Mouse (Mus musculus): ENCODE measurements around the gene Olfr68.
"Not testable (repeated sequence)": the region's sequence is repeated elsewhere in the genome, so short reads cannot be mapped to it uniquely, and the experiment has no call there.

Gene Olfr68

DNA sequence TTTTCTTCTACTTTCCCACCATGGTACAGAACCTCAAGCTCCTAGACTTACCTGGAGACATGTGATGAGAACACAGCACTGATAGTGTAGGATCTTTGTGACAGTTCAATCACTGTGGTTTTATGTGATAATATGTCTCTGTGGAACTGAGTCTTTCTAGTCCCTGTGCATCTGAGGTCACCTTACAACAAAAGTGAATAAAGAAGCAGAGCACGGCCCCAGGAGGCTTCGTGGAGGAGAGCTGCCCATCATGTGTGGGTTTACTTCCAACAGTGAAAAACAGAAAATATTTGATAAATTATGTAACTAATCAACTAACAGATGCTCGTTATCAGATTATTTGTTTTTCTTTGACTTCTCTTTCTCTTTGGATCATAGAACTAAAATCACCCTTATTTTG, at the start of gene Olfr68:
Gene Olfr68 (minus strand): TSS at position 101 of the 400 bp plus-strand sequence.
- no peak within 1 kb of the TSS for H3K4me3 ChIP-seq (replicated peaks; ENCODE audit: low read length)
- H3K27me3 ChIP-seq (ENCODE audit: insufficient read depth, low read length): no peaks in the 10 kb centered on the region
- H3K4me1 ChIP-seq (replicated peaks; ENCODE audit: low read depth, low read length): no peaks in the 10 kb centered on the region
- H3K9me3 ChIP-seq (ENCODE audit: low read length): no peaks in the 10 kb centered on the region
- TF ChIP-seq CTCF (conservative IDR thresholded peaks at IDR 0.05; ENCODE audit: low read length): no peak
- TF ChIP-seq POU5F1 (IDR thresholded peaks at IDR 0.05; ENCODE audit: borderline replicate concordance, low read length): no peak
- TF ChIP-seq NANOG (IDR thresholded peaks at IDR 0.05; ENCODE audit: borderline replicate concordance, low read length): no peak
- no peaks in the 10 kb centered on the region for H3K36me3 ChIP-seq (ENCODE audit: insufficient read depth, low read length)

DNA sequence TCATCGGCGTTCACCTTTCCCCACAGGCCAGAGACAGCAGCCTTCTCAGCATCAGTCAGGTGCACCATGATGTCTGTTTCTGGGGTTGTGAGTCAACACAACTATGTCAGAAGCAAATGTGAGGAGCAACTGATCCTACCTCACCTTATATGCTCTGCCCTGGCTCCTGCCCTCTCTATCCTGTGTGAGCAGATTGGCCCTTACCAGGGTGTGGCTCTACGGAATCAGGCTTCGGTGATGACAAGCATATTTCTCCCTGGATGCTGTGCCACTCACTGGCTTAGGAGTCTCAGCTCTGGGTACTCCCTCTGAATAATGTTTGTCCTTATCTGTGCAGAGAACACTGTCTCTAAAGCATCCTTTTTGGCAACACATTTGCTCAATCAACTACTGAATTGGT, 48.3 kb upstream of the Olfr68 start, which contains the start of gene Hbb-bs:
Gene Hbb-bs (minus strand): TSS at position 289 of the 400 bp plus-strand sequence.
- TF ChIP-seq NANOG (IDR thresholded peaks at IDR 0.05; ENCODE audit: borderline replicate concordance, low read length) (no peak), CTCF (conservative IDR thresholded peaks at IDR 0.05; ENCODE audit: low read length) (no peak), POU5F1 (IDR thresholded peaks at IDR 0.05; ENCODE audit: borderline replicate concordance, low read length) (no peak)
- Histone ChIP-seq H3K4me1 (replicated peaks; ENCODE audit: low read depth, low read length) (no peaks in the 10 kb centered on the region), H3K27me3 (ENCODE audit: insufficient read depth, low read length) (no peaks in the 10 kb centered on the region), H3K36me3 (ENCODE audit: insufficient read depth, low read length) (no peaks in the 10 kb centered on the region), H3K4me3 (replicated peaks; ENCODE audit: low read length) (no peak within 1 kb of the TSS), H3K9me3 (ENCODE audit: low read length) (no peaks in the 10 kb centered on the region)

DNA sequence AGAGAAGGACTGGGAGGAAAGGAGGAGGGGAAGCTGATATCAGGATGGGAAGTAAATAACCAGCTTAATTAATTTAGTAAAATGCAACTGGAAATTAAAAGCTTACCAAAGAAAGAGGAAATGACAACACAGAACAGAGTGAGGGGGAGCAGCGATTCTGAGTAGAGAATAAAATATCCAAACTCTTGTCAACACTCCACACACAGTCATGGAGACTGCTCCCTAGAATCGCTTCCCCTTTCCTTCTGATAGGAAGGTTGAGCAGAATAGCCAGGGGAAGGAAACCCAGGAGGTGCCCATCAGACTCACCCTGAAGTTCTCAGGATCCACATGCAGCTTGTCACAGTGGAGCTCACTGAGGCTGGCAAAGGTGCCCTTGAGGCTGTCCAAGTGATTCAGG, 47.6 kb upstream of the Olfr68 start:
- H3K9me3 ChIP-seq (ENCODE audit: low read length); H3K36me3 ChIP-seq (ENCODE audit: insufficient read depth, low read length); H3K4me1 ChIP-seq (replicated peaks; ENCODE audit: low read depth, low read length); H3K27me3 ChIP-seq (ENCODE audit: insufficient read depth, low read length); H3K4me3 ChIP-seq (replicated peaks; ENCODE audit: low read length): not testable (repeated sequence)

DNA sequence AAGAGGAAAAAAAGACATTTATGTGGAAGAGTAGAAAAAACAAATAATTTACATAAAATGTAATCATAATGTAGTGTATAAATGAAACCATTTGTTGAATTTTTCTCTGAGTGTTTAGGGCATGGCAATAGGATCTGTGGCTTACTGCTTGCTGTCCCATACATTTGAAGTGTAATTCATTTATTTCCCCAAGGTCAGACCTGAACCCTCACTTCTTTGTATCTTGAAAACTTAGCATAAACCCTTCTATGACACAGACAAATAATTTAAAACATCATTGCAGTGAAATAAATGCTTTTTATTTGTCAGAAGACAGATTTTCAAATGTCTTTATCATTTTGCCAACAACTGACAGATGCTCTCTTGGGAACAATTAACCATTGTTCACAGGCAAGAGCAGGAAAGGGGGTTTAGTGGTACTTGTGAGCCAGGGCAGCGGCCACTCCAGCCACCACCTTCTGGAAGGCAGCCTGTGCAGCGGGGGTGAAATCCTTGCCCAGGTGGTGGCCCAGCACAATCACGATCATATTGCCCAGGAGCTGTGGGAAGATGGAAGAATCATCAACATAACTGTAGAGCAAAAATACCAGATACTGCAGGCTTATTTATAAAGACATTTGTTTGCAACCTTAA, 46.9 kb upstream of the Olfr68 start:
- H3K4me3 ChIP-seq (replicated peaks; ENCODE audit: low read length): no peak overlapping the region
- H3K4me1 ChIP-seq (replicated peaks; ENCODE audit: low read depth, low read length): no peaks in the 10 kb centered on the region
- no peaks in the 10 kb centered on the region for H3K9me3 ChIP-seq (ENCODE audit: low read length)
- no peaks in the 10 kb centered on the region for H3K27me3 ChIP-seq (ENCODE audit: insufficient read depth, low read length)
- no peaks in the 10 kb centered on the region for H3K36me3 ChIP-seq (ENCODE audit: insufficient read depth, low read length)
- no peak for TF ChIP-seq POU5F1 (IDR thresholded peaks at IDR 0.05; ENCODE audit: borderline replicate concordance, low read length)
- TF ChIP-seq NANOG (IDR thresholded peaks at IDR 0.05; ENCODE audit: borderline replicate concordance, low read length): no peak
- no peak for TF ChIP-seq CTCF (conservative IDR thresholded peaks at IDR 0.05; ENCODE audit: low read length)

DNA sequence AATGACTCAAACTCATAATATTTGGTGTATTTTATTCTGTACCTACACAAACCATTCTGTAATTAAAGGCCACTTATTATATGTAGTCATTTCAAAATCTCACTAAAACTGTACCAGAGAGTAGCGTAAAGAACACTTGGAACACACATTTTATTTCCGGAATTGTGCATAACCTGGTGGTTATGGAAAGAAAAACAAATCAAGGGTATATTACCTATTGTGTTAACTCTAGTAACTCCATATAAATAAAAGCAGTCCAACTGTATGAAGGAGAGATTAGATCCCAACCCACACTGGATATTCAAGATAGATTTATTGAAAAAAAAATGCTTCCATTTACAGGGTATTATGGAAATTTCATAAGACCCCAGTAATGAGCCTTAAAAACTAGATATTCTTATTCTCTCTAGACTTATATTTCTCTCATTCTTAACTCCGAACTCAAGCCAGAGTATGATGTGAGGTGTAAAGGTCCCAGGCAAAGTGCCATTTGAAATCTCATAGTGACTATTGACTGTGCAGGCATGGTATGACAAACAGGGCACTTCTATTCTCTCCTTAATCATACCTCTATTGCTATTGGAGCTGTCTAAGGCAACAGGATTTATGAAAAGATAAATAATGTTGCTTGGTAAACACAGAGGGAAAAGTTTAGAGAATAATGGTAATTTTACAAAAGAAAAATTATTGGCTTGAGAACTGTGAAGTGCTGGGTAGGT, 46.2 kb upstream of the Olfr68 start:
- H3K4me1 ChIP-seq (replicated peaks; ENCODE audit: low read depth, low read length): no peaks in the 10 kb centered on the region
- no peak for TF ChIP-seq NANOG (IDR thresholded peaks at IDR 0.05; ENCODE audit: borderline replicate concordance, low read length)
- H3K27me3 ChIP-seq (ENCODE audit: insufficient read depth, low read length): no peaks in the 10 kb centered on the region
- no peaks in the 10 kb centered on the region for H3K36me3 ChIP-seq (ENCODE audit: insufficient read depth, low read length)
- H3K4me3 ChIP-seq (replicated peaks; ENCODE audit: low read length): no peak overlapping the region
- no peaks in the 10 kb centered on the region for H3K9me3 ChIP-seq (ENCODE audit: low read length)

DNA sequence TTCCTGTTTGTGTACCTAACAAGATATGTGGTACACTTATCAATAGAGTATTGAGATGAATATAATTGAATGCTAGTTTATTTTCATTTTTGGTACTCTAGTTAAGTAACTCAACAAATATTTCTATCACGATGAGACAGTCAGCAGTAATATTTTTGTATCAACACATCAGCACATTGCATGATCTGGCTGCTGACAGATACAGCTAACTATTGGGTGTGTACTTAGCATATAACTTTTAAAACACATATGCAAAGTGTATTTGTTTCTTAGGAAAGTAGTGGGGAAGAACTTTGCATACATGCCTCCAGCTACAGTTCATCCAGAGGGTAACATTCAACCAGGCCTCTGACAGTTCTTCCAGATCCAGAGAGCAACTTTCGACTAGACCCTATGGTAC, 45.1 kb upstream of the Olfr68 start:
- Histone ChIP-seq H3K36me3 (ENCODE audit: insufficient read depth, low read length) (no peaks in the 10 kb centered on the region), H3K27me3 (ENCODE audit: insufficient read depth, low read length) (no peaks in the 10 kb centered on the region), H3K4me1 (replicated peaks; ENCODE audit: low read depth, low read length) (no peaks in the 10 kb centered on the region), H3K9me3 (ENCODE audit: low read length) (no peaks in the 10 kb centered on the region), H3K4me3 (replicated peaks; ENCODE audit: low read length) (no peak overlapping the region)
- TF ChIP-seq NANOG (IDR thresholded peaks at IDR 0.05; ENCODE audit: borderline replicate concordance, low read length) (no peak), POU5F1 (IDR thresholded peaks at IDR 0.05; ENCODE audit: borderline replicate concordance, low read length) (no peak), CTCF (conservative IDR thresholded peaks at IDR 0.05; ENCODE audit: low read length) (no peak)

DNA sequence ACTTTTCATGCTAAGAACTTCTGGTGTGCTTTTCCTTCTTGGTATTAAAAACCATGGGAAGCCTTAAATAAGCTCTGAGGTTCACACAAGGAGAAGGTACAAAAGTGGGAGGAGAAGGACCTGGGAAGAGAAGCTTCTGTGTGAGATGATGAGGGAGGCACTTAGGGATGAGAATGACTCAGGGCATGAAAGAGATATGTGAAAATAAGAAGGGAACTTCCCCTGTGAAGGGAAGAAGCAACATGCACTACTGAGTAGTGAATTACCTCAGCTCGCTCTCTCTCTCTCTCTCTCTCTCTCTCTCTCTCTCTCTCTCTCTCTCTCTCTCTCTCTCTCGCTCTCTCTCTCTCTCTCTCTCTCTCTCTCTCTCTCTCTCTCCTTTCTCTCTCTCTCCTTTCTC, 35.6 kb upstream of the Olfr68 start:
- H3K4me1 ChIP-seq (replicated peaks; ENCODE audit: low read depth, low read length); H3K4me3 ChIP-seq (replicated peaks; ENCODE audit: low read length); H3K27me3 ChIP-seq (ENCODE audit: insufficient read depth, low read length); H3K9me3 ChIP-seq (ENCODE audit: low read length); H3K36me3 ChIP-seq (ENCODE audit: insufficient read depth, low read length): not testable (repeated sequence)

DNA sequence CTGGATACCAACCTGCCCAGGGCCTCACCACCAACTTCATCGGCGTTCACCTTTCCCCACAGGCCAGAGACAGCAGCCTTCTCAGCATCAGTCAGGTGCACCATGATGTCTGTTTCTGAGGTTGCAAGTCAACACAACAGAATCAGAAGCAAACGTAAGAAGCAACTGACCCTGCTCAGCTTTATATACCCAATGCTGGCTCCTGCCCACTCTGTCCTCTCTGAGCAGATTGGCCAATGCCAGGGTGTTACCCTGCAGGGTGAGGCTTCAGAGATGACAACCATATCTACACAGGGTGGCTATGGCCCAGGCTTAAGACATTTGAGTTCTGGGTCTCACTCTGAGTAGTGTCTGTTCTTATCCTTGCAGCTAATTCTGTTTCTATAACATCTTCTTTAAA, 34.3 kb upstream of the Olfr68 start, which contains the start of gene Hbb-bt:
Gene Hbb-bt (minus strand): TSS at position 231 of the 400 bp plus-strand sequence.
- TF ChIP-seq NANOG (IDR thresholded peaks at IDR 0.05; ENCODE audit: borderline replicate concordance, low read length) (no peak), POU5F1 (IDR thresholded peaks at IDR 0.05; ENCODE audit: borderline replicate concordance, low read length) (no peak), CTCF (conservative IDR thresholded peaks at IDR 0.05; ENCODE audit: low read length) (no peak)
- H3K4me3 ChIP-seq (replicated peaks; ENCODE audit: low read length): no peak within 1 kb of the TSS
- no peaks in the 10 kb centered on the region for H3K9me3 ChIP-seq (ENCODE audit: low read length)
- H3K4me1 ChIP-seq (replicated peaks; ENCODE audit: low read depth, low read length): no peaks in the 10 kb centered on the region
- H3K27me3 ChIP-seq (ENCODE audit: insufficient read depth, low read length): no peaks in the 10 kb centered on the region
- no peaks in the 10 kb centered on the region for H3K36me3 ChIP-seq (ENCODE audit: insufficient read depth, low read length)

DNA sequence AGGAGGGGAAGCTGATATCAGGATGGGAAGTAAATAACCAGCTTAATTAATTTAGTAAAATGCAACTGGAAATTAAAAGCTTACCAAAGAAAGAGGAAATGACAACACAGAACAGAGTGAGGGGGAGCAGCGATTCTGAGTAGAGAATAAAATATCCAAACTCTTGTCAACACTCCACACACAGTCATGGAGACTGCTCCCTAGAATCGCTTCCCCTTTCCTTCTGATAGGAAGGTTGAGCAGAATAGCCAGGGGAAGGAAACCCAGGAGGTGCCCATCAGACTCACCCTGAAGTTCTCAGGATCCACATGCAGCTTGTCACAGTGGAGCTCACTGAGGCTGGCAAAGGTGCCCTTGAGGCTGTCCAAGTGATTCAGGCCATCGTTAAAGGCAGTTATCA, 33.7 kb upstream of the Olfr68 start:
- H3K4me1 ChIP-seq (replicated peaks; ENCODE audit: low read depth, low read length); H3K4me3 ChIP-seq (replicated peaks; ENCODE audit: low read length); H3K36me3 ChIP-seq (ENCODE audit: insufficient read depth, low read length); H3K9me3 ChIP-seq (ENCODE audit: low read length); H3K27me3 ChIP-seq (ENCODE audit: insufficient read depth, low read length): not testable (repeated sequence)
